Mouse (Mus musculus) heart, postnatal 0 days (tissue): ENCODE measurements at regions not wholly inside any gene's neighbourhood (a gene's known extent, or its start where the extent isn't known, plus 50 kb on each side); places are given as distances from the start of the nearest gene placed in this dataset.

ENCODE experiments used
- CTCF ChIP-seq: IDR thresholded peaks from 2 replicates; pipeline ENCODE4 v1.5.1; 2016; ENCODE audit warnings: antibody characterized with exemption, control low read depth, low read depth
- EP300 ChIP-seq: IDR thresholded peaks from 2 replicates; pipeline ENCODE4 v1.6.1; 2016; ENCODE audit warnings: antibody characterized with exemption, low read depth

DNA sequence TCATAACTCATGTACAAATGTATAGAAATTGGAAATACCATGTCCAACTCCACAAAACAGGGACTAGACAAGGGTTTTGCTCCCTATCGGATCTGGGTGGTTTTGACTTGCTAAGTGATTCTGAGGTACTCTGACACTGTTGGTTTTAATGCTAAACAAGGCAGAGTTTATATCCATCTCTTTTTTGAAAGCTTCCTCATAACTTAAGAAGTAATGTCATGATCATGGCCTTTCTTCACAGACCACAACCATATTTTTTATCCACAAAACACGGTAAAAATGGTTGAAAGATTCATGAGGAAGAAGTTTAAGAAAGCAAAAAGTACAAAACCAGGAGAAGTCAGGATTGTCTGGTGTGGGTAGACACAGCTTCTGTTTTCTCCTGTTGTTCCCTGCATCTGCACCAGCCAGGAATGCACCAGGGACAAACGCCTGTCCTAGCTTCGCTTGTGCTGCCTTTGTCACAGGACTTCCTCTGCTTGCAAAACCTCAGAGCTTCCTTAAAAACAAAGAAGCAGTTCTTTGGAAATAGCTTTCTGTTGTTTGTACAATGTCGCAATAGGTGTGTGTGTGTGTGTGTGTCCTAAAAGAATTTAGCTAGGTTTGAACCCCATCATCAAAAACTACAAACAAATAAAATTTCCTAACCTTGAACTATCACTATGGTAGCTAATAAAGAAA is 153.3 kb downstream of the Pah start:
- TF ChIP-seq CTCF (no peak), EP300 (no peak)
